Mouse (Mus musculus) CD8-positive naive resting alpha-beta T cell, adult 2 months (primary cell): ENCODE results near the gene Mrps9.
A peak's percentile ranks its signal among the peaks of the same experiment; 100 is the strongest.

Experiments used
- DNase-seq, 2 experiments: peaks; one replicate each; pipeline ENCODE4 v3.0.0; 2022; ENCODE audit warnings: low read depth in 2 of 2, low spot score in 2 of 2

Gene Mrps9

GRCm38 (mm10) chr1:42905148-42905547 lies 54.1 kb downstream of the Mrps9 start:
- no peak for DNase-seq

- DNase-seq = no peak
These were observed 55.7 kb downstream of the Mrps9 start for GRCm38 (mm10) chr1:42906696-42907095.

GRCm38 (mm10) chr1:42907153-42907552 lies 56.1 kb downstream of the Mrps9 start:
- DNase-seq = no peak

- DNase-seq = no peak
These were observed 64.0 kb downstream of the Mrps9 start for GRCm38 (mm10) chr1:42915062-42915461.

- no peak for DNase-seq
These were observed 65.7 kb downstream of the Mrps9 start for GRCm38 (mm10) chr1:42916719-42917118.

GRCm38 (mm10) chr1:42917908-42918307 lies 66.9 kb downstream of the Mrps9 start:
- no peak for DNase-seq

GRCm38 (mm10) chr1:42923924-42924323 lies 72.9 kb downstream of the Mrps9 start:
- DNase-seq = no peak

- no peak for DNase-seq
These were observed 82.6 kb downstream of the Mrps9 start for GRCm38 (mm10) chr1:42933613-42934012.

GRCm38 (mm10) chr1:42948486-42948885 lies 97.5 kb downstream of the Mrps9 start:
- DNase-seq = no peak

GRCm38 (mm10) chr1:42952734-42953481 lies 101.9 kb downstream of the Mrps9 start, which contains the start of gene Gpr45:
Gpr45 (plus strand) TSS chr1:42952872.
- DNase-seq = peak in 1 of 2 experiments; percentile 6

GRCm38 (mm10) chr1:42953482-42953822 lies 102.4 kb downstream of the Mrps9 start:
- no peak for DNase-seq
